Mouse (Mus musculus): Measurements from ENCODE around the gene Thtpa. TPM values are rescaled to one million over a fixed set of nuclear protein-coding genes. Genes with fewer than 3 reads are reported as not detected.

Thtpa gene
- polyA plus RNA-seq, 1 experiment from 2014 or later: 26.5 TPM

DNA sequence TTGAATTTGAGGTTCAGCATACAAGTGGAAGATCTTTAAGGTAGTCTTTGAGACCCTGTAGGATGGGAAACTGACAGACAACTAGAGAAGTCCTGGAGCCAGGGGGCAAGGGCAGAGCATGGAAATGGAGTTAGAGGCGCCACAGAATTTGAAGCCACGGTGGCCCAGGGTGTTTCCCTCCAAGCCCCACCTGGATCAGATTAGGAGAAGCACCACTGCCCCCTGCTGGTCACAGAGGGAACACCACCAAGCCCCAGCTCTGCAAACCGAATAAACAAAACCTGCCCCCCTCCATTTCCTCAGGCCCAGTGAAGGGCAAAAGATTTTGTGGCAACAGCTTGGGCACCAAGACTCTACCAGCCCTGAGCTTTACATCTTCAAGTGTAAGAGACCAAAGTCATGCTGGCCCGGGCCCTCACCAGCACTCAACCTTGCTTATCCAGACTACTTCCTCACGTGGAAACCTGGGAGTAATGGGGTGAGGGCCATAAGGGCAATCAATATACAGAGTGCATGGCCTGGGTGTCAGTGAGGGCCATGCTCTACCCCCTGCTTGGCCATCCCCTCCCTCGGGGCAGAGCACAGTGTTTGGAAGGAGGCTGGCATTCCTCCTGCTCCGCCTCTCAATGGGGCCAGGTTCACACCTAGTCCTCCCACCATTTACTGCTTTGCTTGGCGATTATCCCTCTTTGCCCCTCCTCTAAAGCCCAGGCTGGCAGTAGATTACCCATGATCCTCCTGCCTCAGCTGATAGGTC, 15.2 kb upstream of the Thtpa start:
- Histone ChIP-seq H3K9me3 (no peaks in the 10 kb centered on the region), H3K4me1 (peaks cover 44% of the 10 kb centered on the region), H3K27me3 (replicated peaks) (no peaks in the 10 kb centered on the region), H3K4me3 (no peak overlapping the region), H3K9ac (peak overlapping the region; percentile 29; the same call in 1 of the 2 replicates), H3K36me3 (peaks cover 5% of the 10 kb centered on the region), H3K27ac (peak overlapping the region; percentile 71), H3K4me2 (replicated peaks) (peak overlapping the region; percentile 50)
- ATAC-seq (ENCODE audit: low FRiP score, low read depth): peak; percentile 46
- WGBS: 15% methylated on average over 8 of the region's 8 CpGs

DNA sequence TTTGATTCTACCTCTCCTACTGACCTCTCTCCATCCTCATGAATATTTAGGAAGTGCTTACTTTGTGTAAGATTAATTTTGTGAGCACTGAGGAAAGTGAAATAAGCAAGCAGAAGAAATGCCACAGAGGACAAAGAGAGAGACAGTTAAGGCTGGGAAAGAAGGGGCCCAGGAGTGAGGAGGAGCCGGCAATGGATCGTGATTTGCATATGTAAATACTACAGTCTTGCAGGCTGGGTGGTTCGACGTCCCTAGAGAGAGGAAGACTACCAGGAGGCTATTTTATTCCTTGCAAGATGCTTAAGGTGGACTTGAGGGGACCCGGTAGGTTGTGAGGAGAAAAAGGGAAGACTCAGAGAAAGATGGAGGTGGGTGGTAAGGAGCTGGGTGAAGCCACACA, 13.5 kb upstream of the Thtpa start:
- Histone ChIP-seq H3K9ac (no peak overlapping the region), H3K4me2 (replicated peaks) (no peak overlapping the region), H3K27ac (no peak overlapping the region), H3K4me1 (peaks cover 58% of the 10 kb centered on the region), H3K9me3 (no peaks in the 10 kb centered on the region), H3K4me3 (no peak overlapping the region), H3K36me3 (no peaks in the 10 kb centered on the region), H3K27me3 (replicated peaks) (no peaks in the 10 kb centered on the region)
- ATAC-seq (ENCODE audit: low FRiP score, low read depth): no peak
- WGBS: 18% methylated on average over 5 of the region's 5 CpGs

DNA sequence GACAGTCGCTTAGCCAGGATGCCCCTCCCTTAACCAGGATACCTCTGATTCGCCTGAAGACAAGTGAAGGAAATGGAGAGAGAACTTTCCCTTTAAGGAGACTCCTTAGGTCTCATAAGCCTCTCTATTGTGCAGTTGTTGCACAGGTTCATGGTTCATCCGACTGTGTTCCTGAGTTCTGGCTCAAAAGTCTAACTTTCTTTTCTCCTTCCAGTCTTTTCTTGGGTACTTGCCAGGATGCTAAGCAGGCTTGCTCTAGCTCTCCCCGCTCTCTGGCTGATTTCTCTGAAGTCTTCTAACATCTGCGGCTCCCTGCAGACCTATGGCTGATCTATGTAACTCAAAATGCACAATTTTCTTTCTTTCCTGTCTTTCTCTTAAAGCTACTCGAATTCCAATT, 11.1 kb upstream of the Thtpa start:
- WGBS: 84% methylated on average over 6 of the region's 6 CpGs

DNA sequence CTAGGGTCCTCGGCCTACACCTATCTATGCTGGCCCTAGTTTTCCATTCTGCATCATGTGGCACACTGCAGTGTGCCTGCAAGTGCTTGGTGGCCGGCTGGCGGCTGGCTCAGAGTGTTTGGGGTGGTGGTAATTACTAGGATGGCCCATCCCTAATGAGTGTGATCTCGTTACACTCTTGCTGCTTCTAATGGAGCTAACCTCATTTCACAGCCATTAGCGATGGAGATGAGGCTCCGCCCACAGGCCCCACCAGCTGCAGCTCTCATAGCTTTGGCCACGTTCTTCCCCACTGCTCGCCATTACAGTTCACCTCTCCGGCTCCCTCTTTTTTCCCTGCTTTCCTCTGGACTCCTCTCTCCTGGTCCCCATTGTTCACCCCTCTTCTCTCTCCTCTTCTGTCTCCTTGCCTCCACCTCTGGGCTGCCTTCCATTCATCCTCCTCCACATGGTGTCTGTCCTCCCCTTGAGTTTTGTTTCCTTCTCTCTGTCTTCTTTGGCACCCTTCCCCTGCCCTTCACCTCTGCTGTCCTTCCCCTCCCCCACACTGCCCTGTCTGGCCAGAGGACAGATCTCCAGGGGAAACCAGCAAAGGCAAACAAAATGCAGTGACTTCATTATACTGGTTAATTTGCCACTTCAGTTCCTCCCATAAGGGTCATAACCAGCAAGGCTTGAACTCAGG, 9.1 kb upstream of the Thtpa start:
- peak overlapping the region; percentile 21; the same call in 1 of the 2 replicates for H3K9ac ChIP-seq
- peak overlapping the region; percentile 32 for H3K4me2 ChIP-seq (replicated peaks)
- H3K4me1 ChIP-seq: peaks cover 68% of the 10 kb centered on the region
- H3K4me3 ChIP-seq: no peak overlapping the region
- no peaks in the 10 kb centered on the region for H3K36me3 ChIP-seq
- peak; percentile 55 for ATAC-seq (ENCODE audit: low FRiP score, low read depth)
- H3K9me3 ChIP-seq: no peaks in the 10 kb centered on the region
- H3K27me3 ChIP-seq (replicated peaks): no peaks in the 10 kb centered on the region
- WGBS: 17% methylated on average over 9 of the region's 9 CpGs
- peak overlapping the region; percentile 43; the same call in 1 of the 2 replicates for H3K27ac ChIP-seq

More for the DNA sequence above, 11.1 kb upstream of the Thtpa start:
- Histone ChIP-seq H3K9ac (no peak overlapping the region), H3K27me3 (replicated peaks) (no peaks in the 10 kb centered on the region), H3K9me3 (no peaks in the 10 kb centered on the region), H3K27ac (no peak overlapping the region), H3K4me1 (peaks cover 65% of the 10 kb centered on the region), H3K4me2 (replicated peaks) (no peak overlapping the region), H3K36me3 (no peaks in the 10 kb centered on the region), H3K4me3 (no peak overlapping the region)
- no peak for ATAC-seq (ENCODE audit: low FRiP score, low read depth)

DNA sequence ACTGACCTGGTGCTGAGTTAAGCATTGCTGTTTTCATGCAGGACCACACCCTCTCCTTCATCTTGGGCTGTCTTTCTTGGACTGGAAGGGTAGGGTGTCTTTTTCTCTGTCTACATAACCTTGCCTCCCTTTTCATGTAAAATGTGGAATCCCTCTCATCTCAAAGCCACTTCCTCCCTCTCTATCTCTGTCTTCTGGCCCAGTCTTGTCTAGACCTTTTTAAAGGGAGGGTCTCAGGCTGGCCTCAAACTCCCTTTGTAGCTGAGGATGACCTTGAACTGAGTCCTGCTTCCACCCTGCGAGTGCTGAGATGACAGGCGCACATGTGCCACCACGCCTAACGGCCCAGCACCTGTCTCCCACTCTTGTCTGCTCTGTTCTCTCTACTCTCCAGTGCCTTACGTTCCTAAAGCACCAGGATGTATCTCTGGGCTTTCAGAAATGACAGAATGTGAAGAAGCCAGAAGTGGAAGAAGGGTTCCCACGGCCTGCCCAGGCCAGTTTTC, 8.5 kb upstream of the Thtpa start:
- Histone ChIP-seq H3K4me1 (peaks cover 72% of the 10 kb centered on the region), H3K4me2 (replicated peaks) (peak overlapping the region; percentile 32), H3K27ac (peak overlapping the region; percentile 43; the same call in 1 of the 2 replicates), H3K9ac (no peak overlapping the region), H3K4me3 (no peak overlapping the region), H3K9me3 (no peaks in the 10 kb centered on the region), H3K36me3 (no peaks in the 10 kb centered on the region), H3K27me3 (replicated peaks) (no peaks in the 10 kb centered on the region)
- 83% methylated on average over 6 of the region's 6 CpGs for WGBS
- ATAC-seq (ENCODE audit: low FRiP score, low read depth): no peak; the same call in 1 of the 2 replicates

DNA sequence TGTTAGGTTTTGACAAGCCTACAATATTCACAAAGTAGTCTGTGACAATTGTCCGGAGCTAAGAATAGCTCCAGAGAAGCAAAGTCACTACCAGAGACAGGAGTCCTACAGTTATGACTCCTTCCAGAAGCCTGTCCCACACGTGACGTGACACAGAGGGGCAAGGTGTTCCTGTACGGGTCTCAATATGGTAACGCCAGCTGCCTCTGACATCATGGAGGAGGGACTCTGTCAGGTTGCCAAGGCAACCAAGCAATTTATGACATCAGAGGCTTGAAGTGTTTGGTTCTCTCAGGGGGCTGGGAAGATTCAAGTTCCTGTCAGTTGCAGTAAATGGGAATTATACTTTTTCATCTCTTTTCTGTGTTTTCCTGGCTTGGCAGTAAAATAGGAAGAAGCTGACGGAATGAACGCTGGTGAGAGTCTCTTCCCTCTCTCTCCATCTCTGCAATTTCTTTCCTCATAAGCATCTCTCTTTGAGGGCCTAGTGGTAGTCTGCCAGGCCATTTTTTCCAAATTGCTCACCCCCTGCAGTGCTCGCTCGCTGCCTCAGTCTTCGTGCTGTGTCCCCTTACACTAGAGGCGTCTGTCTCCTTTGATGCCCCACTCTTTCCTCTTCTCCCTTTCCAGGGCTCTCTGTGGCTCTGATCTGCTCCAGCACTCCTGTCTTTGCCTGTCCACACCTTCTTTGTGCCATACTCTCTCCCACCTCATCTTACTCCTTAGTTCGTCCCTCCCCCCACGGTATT, 5.2 kb upstream of the Thtpa start:
- Histone ChIP-seq H3K9ac (peak overlapping the region; percentile 92), H3K9me3 (no peaks in the 10 kb centered on the region), H3K4me1 (peaks cover 65% of the 10 kb centered on the region), H3K4me2 (replicated peaks) (peak overlapping the region; percentile 80), H3K36me3 (no peaks in the 10 kb centered on the region), H3K27ac (0 out of 2 replicates have a peak overlapping the region, but pooled peaks have one; percentile 3), H3K4me3 (peak overlapping the region; percentile 60; the same call in 1 of the 2 replicates), H3K27me3 (replicated peaks) (no peaks in the 10 kb centered on the region)
- no peak for ATAC-seq (ENCODE audit: low FRiP score, low read depth)
- 35% methylated on average over 13 of the region's 13 CpGs for WGBS

DNA sequence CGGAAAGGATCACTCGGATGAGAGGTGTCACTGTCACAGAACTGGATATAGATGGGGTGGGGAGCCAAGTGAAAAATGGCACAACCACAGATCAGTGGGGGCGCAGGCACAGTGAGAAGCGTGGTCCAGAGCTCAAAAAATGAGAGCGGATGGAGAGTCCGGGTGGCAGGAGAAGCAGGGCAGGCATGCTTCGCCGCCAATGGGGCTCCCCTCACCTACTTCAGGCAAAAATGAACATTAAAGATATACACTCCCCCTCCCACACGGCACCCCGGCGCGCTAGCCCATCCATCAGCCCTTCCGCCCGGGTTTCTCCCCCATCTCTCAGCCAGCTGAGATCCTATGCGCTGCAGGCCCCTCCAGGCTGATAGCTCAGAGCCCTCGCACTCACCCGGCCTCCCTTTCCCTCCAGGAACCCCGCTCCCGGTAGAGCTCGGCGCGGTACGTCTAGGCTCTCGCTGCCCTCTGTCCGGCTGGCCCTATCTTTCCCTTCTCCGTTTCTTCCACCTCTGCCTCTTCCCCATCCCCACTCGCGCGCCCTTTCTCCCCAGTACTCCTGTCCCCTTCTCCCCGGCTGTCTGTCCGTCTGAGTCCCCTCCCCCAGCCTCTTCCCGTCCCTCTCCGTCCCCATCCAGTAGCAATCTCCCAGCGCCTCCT, 3.2 kb upstream of the Thtpa start:
- 4% methylated on average over 34 of the region's 34 CpGs for WGBS
- H3K4me3 ChIP-seq: peak overlapping the region; percentile 60
- H3K27ac ChIP-seq: peak overlapping the region; percentile 86
- ATAC-seq (ENCODE audit: low FRiP score, low read depth): peak; percentile 23
- peak overlapping the region; percentile 80 for H3K4me2 ChIP-seq (replicated peaks)
- H3K4me1 ChIP-seq: peaks cover 59% of the 10 kb centered on the region
- no peaks in the 10 kb centered on the region for H3K36me3 ChIP-seq
- no peaks in the 10 kb centered on the region for H3K27me3 ChIP-seq (replicated peaks)
- peak overlapping the region; percentile 92 for H3K9ac ChIP-seq
- no peaks in the 10 kb centered on the region for H3K9me3 ChIP-seq

DNA sequence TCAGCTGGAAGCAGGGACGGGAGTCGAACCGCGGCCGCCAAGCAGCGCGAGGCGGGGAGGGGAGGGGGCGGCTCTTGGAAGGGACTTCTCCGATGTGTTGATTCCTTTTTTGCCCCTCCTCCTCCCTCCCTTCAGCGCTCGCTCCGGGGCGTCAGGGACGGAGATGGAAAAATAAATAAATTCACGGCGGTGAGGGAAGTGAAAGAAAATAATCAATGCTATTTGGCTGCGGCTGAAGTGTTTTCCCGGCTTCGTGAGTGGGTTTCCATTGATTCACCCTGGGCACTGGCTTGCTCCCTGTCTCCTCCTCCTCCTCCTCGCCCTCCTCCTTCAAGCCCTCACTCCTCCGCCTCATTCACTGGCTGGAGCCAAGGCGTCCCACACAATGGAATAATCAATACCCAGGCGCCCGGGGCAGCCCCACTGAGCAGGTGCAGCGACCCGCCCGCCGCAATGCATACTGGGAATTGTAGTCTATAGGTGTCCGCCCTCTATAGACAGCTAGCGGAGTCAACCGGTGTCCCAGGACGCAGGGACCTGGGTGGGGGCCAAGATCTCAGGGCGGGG, 2.5 kb upstream of the Thtpa start, which contains the start of gene Zfhx2:
Gene Zfhx2 (minus strand): TSS at position 314 of the 567 bp plus-strand sequence.
- Histone ChIP-seq H3K4me1 (peaks cover 59% of the 10 kb centered on the region), H3K9ac (peak within 1 kb of the TSS; percentile 92), H3K27ac (peak within 1 kb of the TSS; percentile 86), H3K27me3 (replicated peaks) (no peaks in the 10 kb centered on the region), H3K4me2 (replicated peaks) (peak within 1 kb of the TSS; percentile 80), H3K4me3 (peak within 1 kb of the TSS; percentile 60), H3K9me3 (no peaks in the 10 kb centered on the region), H3K36me3 (no peaks in the 10 kb centered on the region)
- ATAC-seq (ENCODE audit: low FRiP score, low read depth): peak; percentile 85
- under 1% methylated on average over 34 of the region's 34 CpGs for WGBS

DNA sequence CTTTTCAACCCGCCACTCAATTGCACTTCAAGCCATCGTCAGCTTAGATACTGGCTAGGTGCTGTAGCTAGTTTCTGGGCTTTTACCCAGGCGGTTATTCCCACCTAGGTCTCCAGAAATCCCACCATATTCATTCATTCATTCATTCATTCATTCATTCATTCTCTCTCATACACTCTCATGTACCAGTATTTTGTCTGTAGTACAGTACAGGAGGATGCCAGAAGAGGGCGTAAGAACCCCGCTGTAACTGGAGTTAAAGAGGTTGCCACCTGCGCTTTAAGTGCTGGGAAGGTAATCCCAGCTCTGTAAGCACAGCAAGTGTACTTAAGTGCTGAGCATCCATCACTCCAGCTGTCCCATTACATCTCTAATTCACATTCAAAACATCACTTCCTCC, 657 bp upstream of the Thtpa start:
- Histone ChIP-seq H3K27ac (no peak overlapping the region), H3K36me3 (peaks cover 8% of the 10 kb centered on the region; the same call in 1 of the 2 replicates), H3K4me2 (replicated peaks) (peak overlapping the region; percentile 62), H3K9me3 (no peaks in the 10 kb centered on the region), H3K4me3 (no peak overlapping the region), H3K27me3 (replicated peaks) (no peaks in the 10 kb centered on the region), H3K4me1 (peaks cover 48% of the 10 kb centered on the region), H3K9ac (no peak overlapping the region)
- no peak for ATAC-seq (ENCODE audit: low FRiP score, low read depth)
- WGBS: 38% methylated on average over 6 of the region's 6 CpGs

DNA sequence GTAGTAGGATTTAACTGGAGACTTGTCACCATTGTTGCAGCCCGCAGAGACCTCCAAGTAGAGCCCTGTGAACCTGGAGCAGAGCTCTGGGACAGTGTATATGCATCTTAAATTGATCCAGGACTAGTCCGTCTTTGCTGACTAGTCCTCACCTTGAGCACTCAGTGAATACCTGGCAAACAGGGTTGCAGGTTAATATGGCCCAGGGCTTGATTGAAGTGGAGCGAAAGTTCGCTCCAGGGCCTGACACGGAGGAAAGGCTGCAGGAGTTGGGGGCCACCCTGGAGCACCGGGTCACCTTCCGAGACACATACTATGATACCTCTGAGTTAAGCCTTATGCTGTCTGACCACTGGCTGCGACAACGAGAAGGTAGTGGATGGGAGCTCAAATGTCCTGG, 679 bp downstream of the Thtpa start:
- no peaks in the 10 kb centered on the region for H3K27me3 ChIP-seq (replicated peaks)
- no peak for ATAC-seq (ENCODE audit: low FRiP score, low read depth)
- peak overlapping the region; percentile 60; the same call in 1 of the 2 replicates for H3K27ac ChIP-seq
- peak overlapping the region; percentile 51 for H3K4me3 ChIP-seq
- H3K9ac ChIP-seq: peak overlapping the region; percentile 73
- WGBS: 57% methylated on average over 9 of the region's 9 CpGs
- no peaks in the 10 kb centered on the region for H3K9me3 ChIP-seq
- peaks cover 36% of the 10 kb centered on the region for H3K4me1 ChIP-seq
- H3K4me2 ChIP-seq (replicated peaks): peak overlapping the region; percentile 62
- H3K36me3 ChIP-seq: peaks cover 11% of the 10 kb centered on the region; the same call in 1 of the 2 replicates

DNA sequence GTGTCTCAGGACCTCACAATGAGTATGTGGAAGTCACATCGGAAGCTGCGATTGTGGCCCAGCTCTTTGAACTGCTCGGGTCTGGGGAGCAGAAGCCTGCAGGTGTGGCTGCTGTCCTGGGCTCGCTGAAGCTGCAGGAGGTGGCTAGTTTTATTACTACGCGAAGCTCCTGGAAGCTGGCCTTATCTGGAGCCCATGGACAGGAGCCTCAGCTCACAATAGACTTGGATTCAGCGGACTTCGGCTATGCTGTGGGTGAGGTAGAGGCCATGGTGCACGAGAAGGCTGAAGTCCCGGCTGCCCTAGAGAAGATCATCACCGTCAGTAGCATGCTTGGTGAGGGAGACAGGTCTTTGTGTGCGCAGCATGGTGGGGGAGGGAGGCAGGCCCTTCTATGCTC, 1.1 kb downstream of the Thtpa start:
- peaks cover 11% of the 10 kb centered on the region; the same call in 1 of the 2 replicates for H3K36me3 ChIP-seq
- H3K27me3 ChIP-seq (replicated peaks): no peaks in the 10 kb centered on the region
- H3K9me3 ChIP-seq: no peaks in the 10 kb centered on the region
- peak overlapping the region; percentile 62 for H3K4me2 ChIP-seq (replicated peaks)
- WGBS: 58% methylated on average over 12 of the region's 12 CpGs
- no peak overlapping the region for H3K27ac ChIP-seq
- no peak overlapping the region for H3K4me3 ChIP-seq
- no peak overlapping the region; the same call in 1 of the 2 replicates for H3K9ac ChIP-seq
- peaks cover 32% of the 10 kb centered on the region for H3K4me1 ChIP-seq
- ATAC-seq (ENCODE audit: low FRiP score, low read depth): no peak

Measured in neural tube, embryonic 12.5 days (tissue).